Mouse (Mus musculus): Measurements from ENCODE around the gene Macrod2. TPM values are rescaled to one million over a fixed set of nuclear protein-coding genes. Genes with fewer than 3 reads are reported as not detected.

Gene Macrod2
- polyA plus RNA-seq, 1 experiment from 2014 or later: 23.7 TPM

- no peaks in the 10 kb centered on the region for H3K9me3 ChIP-seq
- H3K27me3 ChIP-seq (replicated peaks): no peaks in the 10 kb centered on the region
- no peaks in the 10 kb centered on the region for H3K4me1 ChIP-seq
- no peak overlapping the region for H3K27ac ChIP-seq (replicated peaks)
- H3K4me3 ChIP-seq: no peak overlapping the region
- ATAC-seq (ENCODE audit: extremely low read depth, insufficient number of reproducible peaks, low FRiP score, low TSS enrichment): no peak
- H3K36me3 ChIP-seq: no peaks in the 10 kb centered on the region
- H3K4me2 ChIP-seq: no peak overlapping the region
- no peak overlapping the region for H3K9ac ChIP-seq
- WGBS: 66% methylated on average over 3 of the region's 3 CpGs
Observed at GRCm38 (mm10) chr2:140592537-140593261, 197.6 kb downstream of the Macrod2 start.

DNA sequence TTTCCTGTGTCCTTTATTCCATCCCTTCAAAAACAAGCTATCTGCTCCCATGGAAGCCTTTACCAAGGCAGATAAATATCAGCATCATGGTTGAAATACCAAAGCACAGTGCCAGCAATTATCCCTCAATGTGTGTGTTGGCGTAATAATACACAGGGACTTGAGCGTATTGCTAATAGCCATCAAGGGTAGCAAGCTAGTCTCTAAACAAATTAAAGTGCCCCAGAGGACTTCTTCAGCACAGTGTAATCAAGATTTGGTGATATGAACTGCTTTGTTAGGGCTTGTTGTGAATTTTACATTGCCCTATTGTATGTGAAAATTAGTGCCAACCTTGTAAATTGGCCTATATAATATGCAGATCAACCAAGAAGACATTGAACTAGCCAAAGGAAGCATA lies 201.8 kb downstream of the Macrod2 start:
- ATAC-seq (ENCODE audit: extremely low read depth, insufficient number of reproducible peaks, low FRiP score, low TSS enrichment): no peak
- WGBS: 87% methylated on average over 2 of the region's 2 CpGs
- H3K9ac ChIP-seq: no peak overlapping the region

DNA sequence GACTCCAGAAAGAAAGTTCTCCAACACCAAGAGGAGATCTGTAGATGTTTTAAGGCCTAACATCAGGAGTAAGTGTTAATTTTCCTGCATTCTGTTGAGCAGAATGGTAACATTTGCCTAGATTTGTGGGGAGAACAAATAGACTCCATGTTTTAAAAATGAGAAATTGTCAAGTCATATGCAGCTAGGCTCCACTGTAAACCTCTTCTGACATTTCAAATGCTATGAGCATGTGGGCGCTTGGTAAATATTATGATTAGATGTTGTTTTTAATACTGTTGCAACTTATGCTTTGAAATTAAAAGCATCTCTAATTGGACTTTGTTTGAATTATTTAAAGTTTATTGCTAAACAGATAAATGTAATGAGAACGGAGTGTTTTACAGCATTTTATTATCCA lies 220.3 kb downstream of the Macrod2 start:
- H3K4me3 ChIP-seq: no peak overlapping the region
- H3K9ac ChIP-seq: no peak overlapping the region
- H3K36me3 ChIP-seq: no peaks in the 10 kb centered on the region
- no peak overlapping the region for H3K27ac ChIP-seq (replicated peaks)
- H3K27me3 ChIP-seq (replicated peaks): no peaks in the 10 kb centered on the region
- no peak for ATAC-seq (ENCODE audit: extremely low read depth, insufficient number of reproducible peaks, low FRiP score, low TSS enrichment)
- H3K9me3 ChIP-seq: no peaks in the 10 kb centered on the region
- H3K4me2 ChIP-seq: no peak overlapping the region
- WGBS: 87% methylated on average over 2 of the region's 2 CpGs
- H3K4me1 ChIP-seq: no peaks in the 10 kb centered on the region

More for the DNA sequence above, 201.8 kb downstream of the Macrod2 start:
- no peaks in the 10 kb centered on the region for H3K27me3 ChIP-seq (replicated peaks)
- no peak overlapping the region for H3K4me2 ChIP-seq
- H3K36me3 ChIP-seq: no peaks in the 10 kb centered on the region
- no peak overlapping the region for H3K27ac ChIP-seq (replicated peaks)
- no peaks in the 10 kb centered on the region for H3K9me3 ChIP-seq
- no peak overlapping the region for H3K4me3 ChIP-seq
- no peaks in the 10 kb centered on the region for H3K4me1 ChIP-seq

DNA sequence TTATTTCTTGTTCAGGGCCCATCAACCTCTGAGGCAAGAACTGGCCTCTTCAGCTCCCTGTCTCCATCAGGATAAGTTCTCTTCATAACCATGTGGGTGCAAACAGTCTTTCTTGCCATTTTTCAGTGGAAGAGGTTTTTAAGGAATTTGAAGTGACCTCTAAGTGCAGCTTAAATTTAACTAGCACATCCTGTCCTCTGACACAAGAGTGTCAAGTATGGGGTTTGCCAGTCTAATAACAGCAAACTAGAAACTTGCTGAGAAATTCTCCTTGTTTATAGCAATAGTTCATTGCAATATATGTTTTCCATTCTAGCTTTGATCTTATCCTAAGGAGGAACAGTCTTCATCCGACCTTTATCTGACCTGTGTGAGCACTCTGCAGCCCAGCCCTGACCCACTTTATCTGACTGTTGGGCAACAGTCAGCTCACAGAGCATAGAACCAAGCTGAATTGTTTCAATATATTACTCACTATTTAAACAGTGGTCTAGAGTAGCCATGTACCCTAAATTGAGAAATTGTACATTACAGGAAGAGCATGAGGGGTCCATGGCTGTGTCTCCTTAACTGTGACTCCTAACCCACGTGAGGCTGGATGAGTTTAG lies 226.7 kb downstream of the Macrod2 start:
- Histone ChIP-seq H3K27me3 (replicated peaks) (no peaks in the 10 kb centered on the region), H3K4me2 (no peak overlapping the region), H3K4me1 (no peaks in the 10 kb centered on the region), H3K9me3 (no peaks in the 10 kb centered on the region), H3K4me3 (no peak overlapping the region), H3K9ac (no peak overlapping the region), H3K27ac (replicated peaks) (no peak overlapping the region), H3K36me3 (no peaks in the 10 kb centered on the region)
- 50% methylated on average over 2 of the region's 2 CpGs for WGBS
- ATAC-seq (ENCODE audit: extremely low read depth, insufficient number of reproducible peaks, low FRiP score, low TSS enrichment): no peak

DNA sequence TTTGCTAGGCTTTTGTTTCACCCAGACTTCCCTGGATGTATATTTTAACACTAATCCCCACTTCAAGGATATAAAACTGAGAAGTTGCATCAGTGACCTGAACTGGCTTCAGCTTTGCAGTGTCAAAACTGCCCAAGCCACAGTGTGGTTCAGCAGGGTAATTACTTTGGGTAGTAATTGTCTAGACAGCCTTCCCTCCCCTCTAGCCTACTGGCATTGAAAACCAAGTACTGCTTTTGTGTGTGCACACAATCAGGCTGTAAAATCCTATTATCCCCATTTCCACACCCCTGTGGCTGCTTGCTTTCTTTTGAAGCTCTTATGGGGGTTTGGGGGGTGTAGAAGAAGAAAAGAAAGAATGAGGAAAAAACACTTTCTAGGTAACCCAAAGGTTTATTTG lies 258.4 kb downstream of the Macrod2 start:
- Histone ChIP-seq H3K9me3 (no peaks in the 10 kb centered on the region), H3K4me2 (no peak overlapping the region), H3K4me3 (no peak overlapping the region), H3K27me3 (replicated peaks) (no peaks in the 10 kb centered on the region), H3K27ac (replicated peaks) (no peak overlapping the region), H3K36me3 (peaks cover 9% of the 10 kb centered on the region; the same call in 1 of the 2 replicates), H3K9ac (no peak overlapping the region), H3K4me1 (no peaks in the 10 kb centered on the region)
- no peak for ATAC-seq (ENCODE audit: extremely low read depth, insufficient number of reproducible peaks, low FRiP score, low TSS enrichment)

DNA sequence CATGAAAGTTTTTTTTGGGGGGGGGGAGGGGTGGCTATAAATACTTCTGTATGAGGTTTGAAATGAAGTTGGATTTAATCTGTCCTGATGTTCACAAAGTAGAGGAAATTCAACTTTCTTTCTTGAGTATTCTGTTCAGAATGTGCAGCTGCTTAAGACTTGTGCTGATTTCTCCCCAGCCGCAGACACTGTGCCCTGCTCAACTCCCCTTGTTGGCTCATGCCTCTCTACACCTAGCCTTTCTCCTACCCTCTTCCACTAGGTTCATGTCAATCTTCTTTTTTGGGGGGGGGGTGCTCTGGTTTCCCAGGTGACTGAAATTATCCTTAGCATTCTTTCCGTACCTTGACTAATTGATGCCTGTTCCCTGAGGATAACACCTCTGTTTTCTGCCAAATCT lies 258.9 kb downstream of the Macrod2 start:
- H3K4me1 ChIP-seq: no peaks in the 10 kb centered on the region
- H3K27ac ChIP-seq (replicated peaks): no peak overlapping the region
- peaks cover 14% of the 10 kb centered on the region for H3K36me3 ChIP-seq
- WGBS: 77% methylated on average over 2 of the region's 2 CpGs
- H3K27me3 ChIP-seq (replicated peaks): no peaks in the 10 kb centered on the region
- no peak overlapping the region for H3K4me2 ChIP-seq
- H3K9ac ChIP-seq: no peak overlapping the region
- H3K4me3 ChIP-seq: no peak overlapping the region
- no peak for ATAC-seq (ENCODE audit: extremely low read depth, insufficient number of reproducible peaks, low FRiP score, low TSS enrichment)
- H3K9me3 ChIP-seq: no peaks in the 10 kb centered on the region

- H3K4me1 ChIP-seq: peaks cover 30% of the 10 kb centered on the region
- no peak overlapping the region for H3K4me2 ChIP-seq
- peaks cover 47% of the 10 kb centered on the region for H3K36me3 ChIP-seq
- no peaks in the 10 kb centered on the region for H3K9me3 ChIP-seq
- H3K27me3 ChIP-seq (replicated peaks): no peaks in the 10 kb centered on the region
- WGBS: 81% methylated on average over 5 of the region's 5 CpGs
- no peak overlapping the region for H3K9ac ChIP-seq
- ATAC-seq (ENCODE audit: extremely low read depth, insufficient number of reproducible peaks, low FRiP score, low TSS enrichment): no peak
- H3K27ac ChIP-seq (replicated peaks): no peak overlapping the region
- H3K4me3 ChIP-seq: no peak overlapping the region
Observed at GRCm38 (mm10) chr2:140662673-140663072, 267.6 kb downstream of the Macrod2 start.

- Histone ChIP-seq H3K4me2 (no peak overlapping the region), H3K4me3 (no peak overlapping the region), H3K27ac (replicated peaks) (no peak overlapping the region), H3K27me3 (replicated peaks) (no peaks in the 10 kb centered on the region), H3K36me3 (peaks cover 31% of the 10 kb centered on the region), H3K4me1 (peaks cover 37% of the 10 kb centered on the region), H3K9ac (no peak overlapping the region), H3K9me3 (no peaks in the 10 kb centered on the region)
- no peak for ATAC-seq (ENCODE audit: extremely low read depth, insufficient number of reproducible peaks, low FRiP score, low TSS enrichment)
- WGBS: 74% methylated on average over 4 of the region's 4 CpGs
Observed at GRCm38 (mm10) chr2:140664381-140664780, 269.3 kb downstream of the Macrod2 start.

- no peak overlapping the region for H3K27ac ChIP-seq (replicated peaks)
- 48% methylated on average over 7 of the region's 7 CpGs for WGBS
- H3K4me2 ChIP-seq: peak overlapping the region; percentile 75
- H3K9me3 ChIP-seq: no peaks in the 10 kb centered on the region
- ATAC-seq (ENCODE audit: extremely low read depth, insufficient number of reproducible peaks, low FRiP score, low TSS enrichment): no peak
- peaks cover 8% of the 10 kb centered on the region; the same call in 1 of the 2 replicates for H3K36me3 ChIP-seq
- 0 out of 2 replicates have a peak overlapping the region, but pooled peaks have one; percentile 76 for H3K4me3 ChIP-seq
- peaks cover 40% of the 10 kb centered on the region for H3K4me1 ChIP-seq
- peak overlapping the region; percentile 58; the same call in 1 of the 2 replicates for H3K9ac ChIP-seq
- no peaks in the 10 kb centered on the region for H3K27me3 ChIP-seq (replicated peaks)
Observed at GRCm38 (mm10) chr2:140666846-140667245, 271.7 kb downstream of the Macrod2 start.

DNA sequence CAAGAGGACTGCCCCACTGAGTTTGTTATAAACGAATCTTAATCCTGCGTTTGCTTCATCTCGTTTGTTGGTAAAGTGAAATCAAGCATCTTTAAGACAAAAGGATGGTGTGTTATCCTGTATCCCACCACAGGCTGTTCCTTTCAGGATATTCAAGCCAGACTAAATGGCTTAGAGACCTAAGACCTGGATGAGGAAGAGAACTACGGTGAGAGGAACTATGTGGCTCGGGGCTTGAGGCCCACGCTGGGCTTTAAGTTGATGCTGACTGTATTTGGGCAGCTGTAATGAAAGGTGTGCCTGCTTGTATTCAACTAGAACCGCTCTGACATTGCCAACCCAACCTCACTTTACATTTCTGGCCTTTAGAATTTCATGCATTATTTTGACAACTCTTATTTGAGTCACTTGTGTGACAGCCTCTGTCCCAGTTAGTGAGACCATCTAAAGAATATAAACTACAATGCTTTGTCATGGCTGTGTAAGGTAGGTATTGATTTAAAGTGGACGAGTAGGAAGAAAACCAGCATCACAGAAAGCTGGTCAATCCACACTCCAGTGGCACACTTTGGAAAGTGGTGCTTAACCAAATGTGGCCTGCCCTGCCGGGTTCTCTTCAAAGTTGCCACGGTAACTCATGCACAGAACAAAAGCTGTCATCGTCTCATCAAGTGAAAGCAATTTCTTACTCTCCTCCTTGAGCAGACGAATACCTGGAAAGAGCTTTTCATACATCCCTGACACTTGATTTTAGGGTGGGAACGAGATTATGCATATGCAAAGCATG lies 272.3 kb downstream of the Macrod2 start:
- Histone ChIP-seq H3K9me3 (no peaks in the 10 kb centered on the region), H3K27ac (replicated peaks) (no peak overlapping the region), H3K27me3 (replicated peaks) (no peaks in the 10 kb centered on the region), H3K9ac (peak overlapping the region; percentile 25; the same call in 1 of the 2 replicates), H3K4me3 (peak overlapping the region; percentile 76), H3K4me1 (peaks cover 40% of the 10 kb centered on the region), H3K4me2 (peak overlapping the region; percentile 75), H3K36me3 (peaks cover 8% of the 10 kb centered on the region; the same call in 1 of the 2 replicates)
- no peak for ATAC-seq (ENCODE audit: extremely low read depth, insufficient number of reproducible peaks, low FRiP score, low TSS enrichment)
- WGBS: 58% methylated on average over 13 of the region's 13 CpGs

GRCm38 (mm10) chr2:140668311-140668710 lies 273.2 kb downstream of the Macrod2 start:
- ATAC-seq (ENCODE audit: extremely low read depth, insufficient number of reproducible peaks, low FRiP score, low TSS enrichment): no peak
- Histone ChIP-seq H3K9ac (peak overlapping the region; percentile 78), H3K27ac (replicated peaks) (0 out of 2 replicates have a peak overlapping the region, but pooled peaks have one; percentile 25), H3K9me3 (no peaks in the 10 kb centered on the region), H3K4me2 (peak overlapping the region; percentile 75), H3K4me1 (peaks cover 42% of the 10 kb centered on the region), H3K4me3 (peak overlapping the region; percentile 76), H3K36me3 (no peaks in the 10 kb centered on the region), H3K27me3 (replicated peaks) (no peaks in the 10 kb centered on the region)
- 3% methylated on average over 8 of the region's 8 CpGs for WGBS
